Mouse (Mus musculus) embryo, embryonic 9.5 days (tissue): Measurements from ENCODE around the gene C530008M17Rik.

Experiments
- DNase-seq: peaks from one replicate; pipeline ENCODE4 v3.0.0-alpha.2; 2017; ENCODE audit errors: extremely low spot score

Gene C530008M17Rik

GRCm38 (mm10) chr5:76702646-76703045, 46.3 kb downstream of the C530008M17Rik start:
- no peak for DNase-seq

- no peak for DNase-seq
Measured at GRCm38 (mm10) chr5:76705307-76706173, 49.2 kb downstream of the C530008M17Rik start.

- no peak for DNase-seq
Measured at GRCm38 (mm10) chr5:76707072-76707471, 50.8 kb downstream of the C530008M17Rik start.

- no peak for DNase-seq
Measured at GRCm38 (mm10) chr5:76708004-76708403, 51.7 kb downstream of the C530008M17Rik start.

GRCm38 (mm10) chr5:76713743-76714142, 57.4 kb downstream of the C530008M17Rik start:
- DNase-seq, result no peak

- DNase-seq, result no peak
Measured at GRCm38 (mm10) chr5:76719954-76720353, 63.6 kb downstream of the C530008M17Rik start.

- no peak for DNase-seq
Measured at GRCm38 (mm10) chr5:76724878-76725277, 68.6 kb downstream of the C530008M17Rik start.

GRCm38 (mm10) chr5:76726518-76727103, 70.3 kb downstream of the C530008M17Rik start:
- DNase-seq, result no peak

- DNase-seq, result no peak
Measured at GRCm38 (mm10) chr5:76733055-76733641, 76.8 kb downstream of the C530008M17Rik start.

- no peak for DNase-seq
Measured at GRCm38 (mm10) chr5:76741463-76741862, 85.2 kb downstream of the C530008M17Rik start.

- DNase-seq, result no peak
Measured at GRCm38 (mm10) chr5:76742076-76742475, 85.8 kb downstream of the C530008M17Rik start.

- no peak for DNase-seq
Measured at GRCm38 (mm10) chr5:76744737-76745209, 88.5 kb downstream of the C530008M17Rik start.

GRCm38 (mm10) chr5:76747851-76748250, 91.5 kb downstream of the C530008M17Rik start:
- no peak for DNase-seq

- no peak for DNase-seq
Measured at GRCm38 (mm10) chr5:76752351-76752750, 96.0 kb downstream of the C530008M17Rik start.

- no peak for DNase-seq
Measured at GRCm38 (mm10) chr5:76760349-76760748, 104.0 kb downstream of the C530008M17Rik start.

GRCm38 (mm10) chr5:76762030-76762698, 105.9 kb downstream of the C530008M17Rik start:
- no peak for DNase-seq

- no peak for DNase-seq
Measured at GRCm38 (mm10) chr5:76763148-76763701, 106.9 kb downstream of the C530008M17Rik start.

- DNase-seq, result no peak
Measured at GRCm38 (mm10) chr5:76763731-76764130, 107.4 kb downstream of the C530008M17Rik start.

- DNase-seq, result no peak
Measured at GRCm38 (mm10) chr5:76769014-76769413, 112.7 kb downstream of the C530008M17Rik start.

- DNase-seq, result no peak
Measured at GRCm38 (mm10) chr5:76769572-76769971, 113.3 kb downstream of the C530008M17Rik start.

- DNase-seq, result no peak
Measured at GRCm38 (mm10) chr5:76771371-76771770, 115.1 kb downstream of the C530008M17Rik start.

GRCm38 (mm10) chr5:76772831-76773230, 116.5 kb downstream of the C530008M17Rik start:
- DNase-seq, result no peak
